Mouse (Mus musculus) CH12.LX (cell line): Measurements from ENCODE around the gene Fam13c. TPM values are rescaled to one million over a fixed set of nuclear protein-coding genes. Genes with fewer than 3 reads are reported as not detected.

ENCODE experiments used
- DNase-seq: peaks from one replicate; pipeline ENCODE4 v3.0.0-alpha.2; 2013; ENCODE audit errors: extremely low read depth
- H3K27ac ChIP-seq: 2 replicates; pipeline ENCODE4 v1.5.1; 2012; ENCODE audit warnings: low read depth, mild to moderate bottlenecking, control low read depth, moderate library complexity; ENCODE audit not compliant: insufficient read depth
- H3K27me3 ChIP-seq: replicated peaks from 2 replicates; pipeline ENCODE3; 2012; ENCODE audit warnings: inconsistent platforms
- H3K36me3 ChIP-seq, 2 experiments: replicated peaks in 1 of 2; 2 replicates each; pipeline versions ENCODE3 to v1.6.1; 2012; ENCODE audit warnings: inconsistent platforms in 1 of 2, low read length in 1 of 2, mild to moderate bottlenecking in 1 of 2, mixed read lengths in 1 of 2, moderate library complexity in 1 of 2; ENCODE audit not compliant: control insufficient read depth in 1 of 2, insufficient read depth in 1 of 2
- H3K4me1 ChIP-seq, 2 experiments: 2 replicates each; pipeline ENCODE4 v1.6.1; 2012; ENCODE audit warnings: inconsistent platforms in 1 of 2, moderate library complexity in 1 of 2; ENCODE audit not compliant: insufficient read depth in 2 of 2, control insufficient read depth in 1 of 2
- H3K4me2 ChIP-seq: 2 replicates; pipeline ENCODE4 v1.6.1; 2012; ENCODE audit warnings: low read depth, mild to moderate bottlenecking, control low read depth; ENCODE audit not compliant: poor library complexity, insufficient read depth, severe bottlenecking
- H3K4me3 ChIP-seq, 3 experiments: fragments of 150-350 bp in 1 of 3; sonication (generic) in 1 of 3; replicated peaks in 1 of 3; 2 replicates each; pipeline versions ENCODE3 to v1.5.1; 2011 to 2012; ENCODE audit warnings: low read depth in 2 of 3, low read length in 2 of 3, mild to moderate bottlenecking in 2 of 3, moderate library complexity in 2 of 3, control low read depth in 1 of 3, improper control_type of control experiment in 1 of 3, inconsistent platforms in 1 of 3, mixed read lengths in 1 of 3; ENCODE audit not compliant: poor library complexity in 1 of 3
- H3K79me2 ChIP-seq: replicated peaks from 2 replicates; pipeline ENCODE4 v1.6.1; 2012; ENCODE audit warnings: mild to moderate bottlenecking, moderate library complexity; ENCODE audit not compliant: control insufficient read depth, poor library complexity, insufficient read depth, severe bottlenecking; ENCODE audit errors: extremely low read depth
- H3K9ac ChIP-seq: 2 replicates; pipeline ENCODE4 v1.6.1; 2012; ENCODE audit warnings: low read depth, mild to moderate bottlenecking, control low read depth, moderate library complexity; ENCODE audit not compliant: insufficient read depth
- H3K9me3 ChIP-seq: replicated peaks from 2 replicates; pipeline ENCODE3; 2012; ENCODE audit warnings: low read length, inconsistent platforms, mixed read lengths
- CHD2 ChIP-seq: IDR thresholded peaks from 2 replicates; pipeline ENCODE4 v1.6.1; 2011; ENCODE audit warnings: low read length, improper control_type of control experiment
- CTCF ChIP-seq, 2 experiments: IDR thresholded peaks in 1 of 2; conservative IDR thresholded peaks in 1 of 2; 2 replicates each; pipeline ENCODE4 v1.5.1; 2011 to 2012; ENCODE audit warnings: low read depth in 2 of 2, low read length in 2 of 2, improper control_type of control experiment in 1 of 2, inconsistent platforms in 1 of 2, mild to moderate bottlenecking in 1 of 2, moderate library complexity in 1 of 2
- E2F4 ChIP-seq: IDR thresholded peaks from 2 replicates; pipeline ENCODE4 v1.6.1; 2011; ENCODE audit warnings: low read depth, low read length, improper control_type of control experiment; ENCODE audit not compliant: insufficient replicate concordance
- ELF1 ChIP-seq: IDR thresholded peaks from 2 replicates; pipeline ENCODE4 v1.6.1; 2014; ENCODE audit warnings: low read depth, mild to moderate bottlenecking, inconsistent platforms, low read length, improper control_type of control experiment
- HCFC1 ChIP-seq: IDR thresholded peaks from 2 replicates; pipeline ENCODE4 v1.6.1; 2012; ENCODE audit warnings: low read depth, mild to moderate bottlenecking, inconsistent platforms, low read length, improper control_type of control experiment
- JUND ChIP-seq: conservative IDR thresholded peaks from 2 replicates; pipeline ENCODE4 v1.6.1; 2011; ENCODE audit warnings: low read depth, low read length, improper control_type of control experiment
- KAT2A ChIP-seq: IDR thresholded peaks from 2 replicates; pipeline ENCODE4 v1.6.1; 2012; ENCODE audit warnings: low read length, improper control_type of control experiment, inconsistent platforms; ENCODE audit not compliant: insufficient replicate concordance
- MAX ChIP-seq: IDR thresholded peaks from 2 replicates; pipeline ENCODE4 v1.6.1; 2011; ENCODE audit warnings: low read length, improper control_type of control experiment
- MXI1 ChIP-seq: IDR thresholded peaks from 2 replicates; pipeline ENCODE4 v1.6.1; 2011; ENCODE audit warnings: mild to moderate bottlenecking, low read depth, low read length, improper control_type of control experiment
- MYC ChIP-seq: IDR thresholded peaks from 2 replicates; pipeline ENCODE4 v1.6.1; 2011; ENCODE audit warnings: low read depth, mild to moderate bottlenecking, improper control_type of control experiment, low read length
- NELFE ChIP-seq: IDR thresholded peaks from 2 replicates; pipeline ENCODE4 v1.6.1; 2011; ENCODE audit warnings: low read depth, low read length, improper control_type of control experiment
- PAX5 ChIP-seq: IDR thresholded peaks from 2 replicates; pipeline ENCODE4 v1.6.1; 2012; ENCODE audit warnings: low read length, inconsistent platforms, mixed read lengths
- POLR2AphosphoS2 ChIP-seq: IDR thresholded peaks from 2 replicates; pipeline ENCODE4 v1.6.1; 2011; ENCODE audit warnings: low read depth, low read length, improper control_type of control experiment
- RAD21 ChIP-seq: IDR thresholded peaks from 2 replicates; pipeline ENCODE4 v1.6.1; 2011; ENCODE audit warnings: low read depth, mild to moderate bottlenecking, low read length, improper control_type of control experiment, moderate library complexity
- RCOR1 ChIP-seq: conservative IDR thresholded peaks from 2 replicates; pipeline ENCODE4 v1.6.1; 2012; ENCODE audit warnings: low read depth, mild to moderate bottlenecking, inconsistent platforms, low read length, improper control_type of control experiment
- SMC3 ChIP-seq: IDR thresholded peaks from 2 replicates; pipeline ENCODE4 v1.6.1; 2011; ENCODE audit warnings: low read depth, low read length, improper control_type of control experiment
- TBP ChIP-seq: conservative IDR thresholded peaks from 2 replicates; pipeline ENCODE4 v1.6.1; 2011; ENCODE audit warnings: low read depth, low read length, improper control_type of control experiment
- USF2 ChIP-seq: conservative IDR thresholded peaks from 2 replicates; pipeline ENCODE4 v1.6.1; 2011; ENCODE audit warnings: low read depth, low read length, improper control_type of control experiment
- ZC3H11A ChIP-seq: IDR thresholded peaks from 2 replicates; pipeline ENCODE4 v1.6.1; 2012; ENCODE audit warnings: low read depth, mild to moderate bottlenecking, inconsistent platforms, low read length, improper control_type of control experiment
- ZKSCAN1 ChIP-seq: IDR thresholded peaks from 2 replicates; pipeline ENCODE4 v1.6.1; 2012; ENCODE audit warnings: low read depth, inconsistent platforms, low read length, improper control_type of control experiment, borderline replicate concordance
- dilution Hi-C: fragments of 300-500 bp; cut with MboI; formaldehyde crosslinking; loops from 2 replicates; pipeline ENCODE4 v1.14.3; 2020; ENCODE audit warnings: low sequenced_read_pairs; ENCODE audit not compliant: extremely low pct_unique_long_range_greater_than_20kb, extremely low pct_ligation_motif_present
- in situ Hi-C: fragments of 300-500 bp; cut with MboI; formaldehyde crosslinking; loops from 3 replicates; pipeline ENCODE4 v1.14.3; 2019; ENCODE audit warnings: low sequenced_read_pairs, low pct_ligation_motif_present, low pct_unique_long_range_greater_than_20kb, mixed read lengths
- polyA plus RNA-seq: library from polyadenylated mRNA; unstranded; fragments of >175 nt; gene quantifications from 2 replicates; pipeline ENCODE4 v1.2.1, GENCODE M21; 2012; ENCODE audit warnings: low read depth; ENCODE audit not compliant: insufficient read length
- total RNA-seq, 2 experiments: library from RNA; depleted of rRNA; stranded (reverse); fragments of 300-350 nt in 1 of 2; fragments of >200 nt in 1 of 2; gene quantifications; 2 replicates each; pipeline ENCODE4 v1.2.3; 2012 to 2014

The Fam13c gene
- total and polyA plus RNA-seq, 3 experiments = not detected

DNA sequence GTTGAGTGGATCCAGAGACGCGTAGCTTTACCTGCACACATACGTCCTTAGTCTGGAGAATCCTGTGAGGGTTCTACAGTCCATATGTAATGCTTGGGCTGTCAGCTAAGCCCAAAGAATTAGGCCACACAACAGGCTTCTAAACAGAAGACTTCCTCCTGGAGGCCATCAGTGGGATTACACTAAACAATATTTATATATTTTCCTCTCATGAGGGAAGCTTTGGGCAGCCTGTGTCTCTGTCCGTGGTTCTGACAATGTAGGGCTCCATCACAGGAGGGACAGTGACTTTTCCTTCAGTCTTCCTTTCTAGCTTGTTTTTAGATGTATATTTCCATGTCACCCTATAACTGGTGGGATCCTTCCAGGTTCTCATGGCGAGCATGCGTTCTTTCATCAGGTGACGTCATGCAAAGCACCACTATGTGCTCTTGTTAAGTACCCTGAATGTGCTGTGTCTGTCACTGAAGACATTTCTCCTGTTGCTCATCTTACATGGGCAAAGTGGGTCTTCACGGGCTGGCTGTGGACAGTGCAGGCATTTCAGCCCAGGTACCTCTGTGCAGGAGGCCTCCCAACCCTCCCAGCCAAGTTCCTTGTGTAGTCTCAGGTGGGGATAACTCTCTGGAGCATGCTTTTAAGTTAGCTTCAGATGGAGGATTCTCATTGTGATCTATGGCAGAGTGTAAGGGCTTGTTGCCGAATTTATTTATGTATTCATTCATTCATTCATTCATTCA lies 100.3 kb downstream of the Fam13c start:
- H3K4me1 ChIP-seq = no peaks in the 10 kb centered on the region
- dilution Hi-C loops = no loop called here
- TF ChIP-seq CHD2 = no peak
- no peak for TF ChIP-seq ELF1
- TF ChIP-seq RCOR1 = no peak
- no peak for TF ChIP-seq SMC3
- no peak for TF ChIP-seq ZC3H11A
- no peak for TF ChIP-seq MYC
- no peak for TF ChIP-seq PAX5
- TF ChIP-seq ZKSCAN1 = no peak
- no peak for TF ChIP-seq KAT2A
- no peak overlapping the region for H3K4me3 ChIP-seq
- no peak for DNase-seq
- H3K79me2 ChIP-seq = no peaks in the 10 kb centered on the region
- H3K36me3 ChIP-seq = no peaks in the 10 kb centered on the region
- no peak overlapping the region for H3K9ac ChIP-seq
- H3K27ac ChIP-seq = no peak overlapping the region
- in situ Hi-C loops = no loop called here
- H3K9me3 ChIP-seq = peaks cover 86% of the 10 kb centered on the region
- H3K4me2 ChIP-seq = no peak overlapping the region
- H3K27me3 ChIP-seq = no peaks in the 10 kb centered on the region

DNA sequence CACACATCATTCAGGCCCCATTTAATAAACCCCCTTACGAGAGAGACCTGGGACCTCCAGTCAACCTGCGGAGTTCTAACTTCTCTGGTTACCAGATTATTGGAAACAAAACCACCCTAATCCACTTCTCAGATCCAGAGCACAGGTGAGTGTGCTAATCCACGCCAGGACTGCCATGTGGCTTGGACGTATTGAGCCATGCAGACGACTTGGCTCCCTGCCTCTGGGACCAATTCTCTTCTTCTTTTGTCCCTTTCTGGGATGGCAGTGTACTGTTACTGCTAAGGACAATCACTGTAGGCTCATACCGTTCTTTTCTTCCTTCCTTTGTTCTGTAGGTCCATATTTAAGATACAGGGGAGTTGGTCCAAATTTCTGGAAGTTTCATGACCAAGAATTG lies 102.6 kb downstream of the Fam13c start:
- no peaks in the 10 kb centered on the region for H3K79me2 ChIP-seq
- H3K27ac ChIP-seq = no peak overlapping the region
- H3K36me3 ChIP-seq = no peaks in the 10 kb centered on the region
- no peaks in the 10 kb centered on the region for H3K4me1 ChIP-seq
- TF ChIP-seq TBP = no peak
- peaks cover 86% of the 10 kb centered on the region for H3K9me3 ChIP-seq
- H3K27me3 ChIP-seq = no peaks in the 10 kb centered on the region
- in situ Hi-C loops = no loop called here
- H3K4me3 ChIP-seq = no peak overlapping the region
- H3K9ac ChIP-seq = no peak overlapping the region
- dilution Hi-C loops = no loop called here
- no peak overlapping the region for H3K4me2 ChIP-seq
- no peak for DNase-seq

DNA sequence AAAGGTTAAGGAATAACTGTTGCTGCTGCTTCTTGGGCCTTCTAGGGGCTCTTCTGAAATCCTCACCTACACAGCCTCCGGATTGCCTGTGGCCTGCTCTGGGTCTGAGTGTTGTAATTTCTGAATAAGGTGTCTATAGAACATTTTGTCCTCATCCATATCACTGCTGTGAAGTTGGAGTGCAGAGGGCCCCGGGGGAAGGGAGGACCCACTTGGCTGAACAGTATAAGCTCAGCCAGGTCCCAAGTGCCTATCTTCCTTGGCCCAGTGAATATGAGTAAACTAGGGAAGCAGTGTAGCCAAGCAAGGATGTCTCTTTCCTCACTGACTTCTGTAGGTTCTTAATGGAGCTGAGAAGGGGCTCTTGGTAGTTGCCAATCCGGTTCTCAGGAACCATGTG lies 112.2 kb downstream of the Fam13c start:
- in situ Hi-C loops = loop anchor here (25.0 kb wide), 1 partner anchor 240 kb away; no protein-coding TSS in a partner anchor
- H3K9me3 ChIP-seq = peaks cover 66% of the 10 kb centered on the region
- H3K27me3 ChIP-seq = no peaks in the 10 kb centered on the region
- no peak for DNase-seq
- H3K79me2 ChIP-seq = no peaks in the 10 kb centered on the region
- TF ChIP-seq RAD21 (no peak), CTCF (conservative IDR thresholded peaks at IDR 0.05 in 1 of 2, IDR thresholded peaks at IDR 0.05 in 1 of 2; ENCODE audit: low read depth in 2 of 2, low read length in 2 of 2) (no peak), POLR2AphosphoS2 (no peak), TBP (no peak), JUND (no peak), E2F4 (no peak), USF2 (no peak), MAX (no peak), NELFE (no peak), HCFC1 (no peak), MXI1 (no peak), ZC3H11A (no peak)
- H3K27ac ChIP-seq = no peak overlapping the region
- no peak overlapping the region for H3K4me3 ChIP-seq
- no peak overlapping the region for H3K9ac ChIP-seq
- H3K36me3 ChIP-seq = no peaks in the 10 kb centered on the region
- no peak overlapping the region for H3K4me2 ChIP-seq
- no peaks in the 10 kb centered on the region for H3K4me1 ChIP-seq
- dilution Hi-C loops = no loop called here
